Mouse (Mus musculus) left cerebral cortex, adult 11 months (tissue): Measurements from ENCODE around the gene Fv1.
A peak's percentile ranks its signal among the peaks of the same experiment; 100 is the strongest.

Experiments
- DNase-seq: peaks from one replicate; pipeline ENCODE4 v3.0.0; 2022; ENCODE audit warnings: low spot score

Fv1 gene

GRCm38 (mm10) chr4:147884138-147884537 lies 15.4 kb downstream of the Fv1 start:
- DNase-seq = no peak

- DNase-seq = no peak
Observed at GRCm38 (mm10) chr4:147886158-147886557, 17.4 kb downstream of the Fv1 start.

- DNase-seq = no peak
Observed at GRCm38 (mm10) chr4:147887277-147887676, 18.5 kb downstream of the Fv1 start.

- no peak for DNase-seq
Observed at GRCm38 (mm10) chr4:147888237-147888636, 19.5 kb downstream of the Fv1 start.

GRCm38 (mm10) chr4:147890341-147890740 lies 21.6 kb downstream of the Fv1 start:
- DNase-seq = no peak

- no peak for DNase-seq
Observed at GRCm38 (mm10) chr4:147895815-147896330, 27.1 kb downstream of the Fv1 start.

GRCm38 (mm10) chr4:147896411-147896810 lies 27.6 kb downstream of the Fv1 start:
- DNase-seq = no peak

GRCm38 (mm10) chr4:147897348-147897747 lies 28.6 kb downstream of the Fv1 start:
- DNase-seq = no peak

GRCm38 (mm10) chr4:147900452-147900851 lies 31.7 kb downstream of the Fv1 start:
- no peak for DNase-seq

- no peak for DNase-seq
Observed at GRCm38 (mm10) chr4:147902906-147903500, 34.2 kb downstream of the Fv1 start.

GRCm38 (mm10) chr4:147903601-147904000 lies 34.8 kb downstream of the Fv1 start:
- no peak for DNase-seq

GRCm38 (mm10) chr4:147904313-147905089 lies 35.7 kb downstream of the Fv1 start, which contains the start of gene Mfn2:
Gene Mfn2 (minus strand): TSS chr4:147904704.
- peak; percentile 90 for DNase-seq

GRCm38 (mm10) chr4:147905090-147905659 lies 36.4 kb downstream of the Fv1 start:
- no peak for DNase-seq

GRCm38 (mm10) chr4:147906230-147906629 lies 37.5 kb downstream of the Fv1 start:
- DNase-seq = no peak

GRCm38 (mm10) chr4:147909486-147909885 lies 40.7 kb downstream of the Fv1 start:
- DNase-seq = no peak

GRCm38 (mm10) chr4:147918459-147919121 lies 49.8 kb downstream of the Fv1 start:
- DNase-seq = no peak
